21 mouse cellular contexts compared by ENCODE assay signal in the genomic region with DNA sequence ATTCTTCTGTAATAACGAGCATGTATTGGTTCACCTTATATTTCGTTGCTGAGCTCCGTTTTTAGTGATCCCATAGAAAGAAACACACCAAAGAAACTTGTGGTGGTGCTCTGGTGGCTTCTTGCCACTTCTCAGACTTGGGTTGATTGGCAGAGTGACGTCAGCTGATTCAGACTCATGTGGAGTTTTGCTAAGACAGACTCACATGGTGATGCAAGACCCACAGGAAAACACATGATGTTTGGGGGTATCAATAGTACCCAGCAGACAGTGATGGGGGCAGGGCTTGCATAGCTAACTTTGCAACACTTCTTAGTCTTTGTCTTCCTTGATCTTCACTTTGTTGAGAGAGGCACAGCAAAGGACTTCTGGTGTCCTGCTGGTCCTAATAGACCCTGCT.
"Had no signal": no experiment of that assay in that cellular context is flagged by ENCODE, and none has a peak within 500 bp of the region (broad histone marks: within the 10 kb centered on the region; RNA-seq: fewer than 3 reads in every experiment).

No protein-coding gene starts in this region.

- H3K4me3 ChIP-seq: intestine, embryonic 15.5 days; kidney, embryonic 15.5 days; limb, embryonic 12.5 days; limb, embryonic 15.5 days; megakaryocyte, embryonic 14.5 days; midbrain, embryonic 12.5 days; midbrain, embryonic 15.5 days; neural tube, embryonic 12.5 days; neural tube, embryonic 15.5 days had no signal

- ATAC-seq: intestine, embryonic 15.5 days; liver, postnatal 0 days; midbrain, embryonic 15.5 days had no signal

- H3K27ac ChIP-seq: intestine, embryonic 15.5 days; kidney, embryonic 15.5 days; limb, embryonic 12.5 days; limb, embryonic 15.5 days; liver, embryonic 14.5 days; midbrain, embryonic 12.5 days; midbrain, embryonic 15.5 days; neural tube, embryonic 12.5 days; neural tube, embryonic 15.5 days had no signal

- H3K36me3 ChIP-seq: intestine, embryonic 15.5 days; kidney, embryonic 15.5 days; limb, embryonic 12.5 days; limb, embryonic 15.5 days; midbrain, embryonic 12.5 days; midbrain, embryonic 15.5 days; neural tube, embryonic 12.5 days; neural tube, embryonic 15.5 days had no signal

- DNase-seq: kidney, adult 11 months; kidney, adult 8-10 months; kidney, postnatal 10 days; kidney, postnatal 36 days; layer of hippocampus, postnatal 36 days; left cerebral cortex, postnatal 4 days; liver, postnatal 0 days; right cerebral cortex, adult 18-20 months; right cerebral cortex, postnatal 14 days; spleen, adult 18-20 months; thymus, postnatal 25 days had no signal

- H3K27me3 ChIP-seq: intestine, embryonic 15.5 days; kidney, embryonic 15.5 days; limb, embryonic 12.5 days; limb, embryonic 15.5 days; megakaryocyte, embryonic 14.5 days; midbrain, embryonic 12.5 days; midbrain, embryonic 15.5 days; neural tube, embryonic 12.5 days; neural tube, embryonic 15.5 days had no signal

- H3K4me1 ChIP-seq: limb, embryonic 12.5 days; limb, embryonic 15.5 days; midbrain, embryonic 12.5 days; midbrain, embryonic 15.5 days; neural tube, embryonic 12.5 days; neural tube, embryonic 15.5 days had no signal
